Mouse (Mus musculus) hindbrain, embryonic 13.5 days (tissue): ENCODE measurements around the gene 2010111I01Rik. TPM values are rescaled to one million over a fixed set of nuclear protein-coding genes. Genes with fewer than 3 reads are reported as not detected.
"Not testable (repeated sequence)": the region's sequence is repeated elsewhere in the genome, so short reads cannot be mapped to it uniquely, and the experiment has no call there.

Experiments used
- ATAC-seq: fragments of 200-750 bp; cut with Nextera tagmentation; 2 replicates; pipeline ENCODE4 v1.8.0; 2017; ENCODE audit warnings: moderate TSS enrichment; ENCODE audit not compliant: low FRiP score
- H3K27ac ChIP-seq: fragments of 300-500 bp; sonication (generic); 2 replicates; pipeline ENCODE4 v1.5.1; 2015; ENCODE audit warnings: inconsistent platforms, mild to moderate bottlenecking, moderate library complexity
- H3K27me3 ChIP-seq: fragments of 300-500 bp; sonication (generic); 2 replicates; pipeline ENCODE4 v1.6.1; 2015; ENCODE audit warnings: mild to moderate bottlenecking, inconsistent platforms
- H3K36me3 ChIP-seq: fragments of 300-500 bp; sonication (generic); 2 replicates; pipeline ENCODE4 v1.6.1; 2015; ENCODE audit warnings: mild to moderate bottlenecking, inconsistent platforms
- H3K4me1 ChIP-seq: fragments of 300-500 bp; sonication (generic); replicated peaks from 2 replicates; pipeline ENCODE4 v1.6.1; 2015; ENCODE audit warnings: inconsistent platforms
- H3K4me2 ChIP-seq: fragments of 300-500 bp; sonication (generic); 2 replicates; pipeline ENCODE4 v1.6.1; 2015; ENCODE audit warnings: inconsistent platforms, mild to moderate bottlenecking, moderate library complexity
- H3K4me3 ChIP-seq: fragments of 300-500 bp; sonication (generic); 2 replicates; pipeline ENCODE4 v1.5.1; 2015; ENCODE audit warnings: mild to moderate bottlenecking, inconsistent platforms
- H3K9ac ChIP-seq: fragments of 300-500 bp; sonication (generic); 2 replicates; pipeline ENCODE4 v1.6.1; 2015; ENCODE audit warnings: mild to moderate bottlenecking, inconsistent platforms
- H3K9me3 ChIP-seq: fragments of 300-500 bp; sonication (generic); 2 replicates; pipeline ENCODE4 v1.6.1; 2016; ENCODE audit warnings: inconsistent platforms
- WGBS: fragments of 180-500 bp; shearing (Covaris S2); methylation state at CpG from one replicate; pipeline ENCODE4 v1.1.7; 2015; 5-methylcytosine and 5-hydroxymethylcytosine counted together
- polyA plus RNA-seq: library from polyadenylated mRNA; unstranded; fragments of >200 nt; fragmentation: Nextera tagmentation; extraction: Ambion mirVana; gene quantifications from 2 replicates; pipeline ENCODE4 v1.2.1, GENCODE M21; 2015

The 2010111I01Rik gene
- polyA plus RNA-seq, 1 experiment from 2014 or later, result 36.5 TPM

GRCm38 (mm10) chr13:63304799-63305159, 340.1 kb downstream of the 2010111I01Rik start:
- H3K4me3 ChIP-seq, result no peak overlapping the region
- H3K4me2 ChIP-seq, result no peak overlapping the region
- peaks cover 51% of the 10 kb centered on the region for H3K36me3 ChIP-seq
- ATAC-seq, result no peak
- peak overlapping the region; percentile 52; the same call in 1 of the 2 replicates for H3K27ac ChIP-seq
- no peaks in the 10 kb centered on the region for H3K27me3 ChIP-seq
- no peaks in the 10 kb centered on the region for H3K9me3 ChIP-seq
- 50% methylated on average over 3 of the region's 3 CpGs for WGBS
- H3K4me1 ChIP-seq, result peaks cover 35% of the 10 kb centered on the region
- H3K9ac ChIP-seq, result peak overlapping the region; percentile 53

- Histone ChIP-seq H3K4me3 (no peak overlapping the region), H3K36me3 (peaks cover 45% of the 10 kb centered on the region), H3K27ac (peak overlapping the region; percentile 52; the same call in 1 of the 2 replicates), H3K9me3 (no peaks in the 10 kb centered on the region), H3K27me3 (no peaks in the 10 kb centered on the region), H3K9ac (peak overlapping the region; percentile 53), H3K4me2 (no peak overlapping the region), H3K4me1 (peaks cover 35% of the 10 kb centered on the region)
- WGBS, result 35% methylated on average over 16 of the region's 16 CpGs
- peak; percentile 52 for ATAC-seq
Observed at GRCm38 (mm10) chr13:63305160-63306011, 340.7 kb downstream of the 2010111I01Rik start.

- Histone ChIP-seq H3K9ac (no peak overlapping the region), H3K27ac (no peak overlapping the region), H3K9me3 (no peaks in the 10 kb centered on the region), H3K4me2 (no peak overlapping the region), H3K27me3 (no peaks in the 10 kb centered on the region), H3K36me3 (peaks cover 34% of the 10 kb centered on the region), H3K4me3 (no peak overlapping the region), H3K4me1 (peaks cover 26% of the 10 kb centered on the region)
- ATAC-seq, result no peak; the same call in 1 of the 2 replicates
- 87% methylated on average over 5 of the region's 5 CpGs for WGBS
Observed at GRCm38 (mm10) chr13:63306768-63307167, 342.1 kb downstream of the 2010111I01Rik start.

- Histone ChIP-seq H3K27ac (no peak overlapping the region), H3K36me3 (peaks cover 16% of the 10 kb centered on the region), H3K27me3 (no peaks in the 10 kb centered on the region), H3K9me3 (no peaks in the 10 kb centered on the region), H3K9ac (no peak overlapping the region), H3K4me1 (peaks cover 21% of the 10 kb centered on the region), H3K4me2 (no peak overlapping the region), H3K4me3 (no peak overlapping the region)
- no peak for ATAC-seq
- 82% methylated on average over 3 of the region's 3 CpGs for WGBS
Observed at GRCm38 (mm10) chr13:63309563-63309962, 344.9 kb downstream of the 2010111I01Rik start.

- peaks cover 23% of the 10 kb centered on the region for H3K36me3 ChIP-seq
- ATAC-seq, result no peak
- H3K9me3 ChIP-seq, result no peaks in the 10 kb centered on the region
- no peak overlapping the region for H3K9ac ChIP-seq
- H3K4me3 ChIP-seq, result no peak overlapping the region
- no peak overlapping the region for H3K27ac ChIP-seq
- 81% methylated on average over 2 of the region's 2 CpGs for WGBS
- no peak overlapping the region for H3K4me2 ChIP-seq
- no peaks in the 10 kb centered on the region for H3K27me3 ChIP-seq
- peaks cover 6% of the 10 kb centered on the region; the same call in 1 of the 2 replicates for H3K4me1 ChIP-seq
Observed at GRCm38 (mm10) chr13:63311156-63311555, 346.5 kb downstream of the 2010111I01Rik start.

GRCm38 (mm10) chr13:63313247-63313646, 348.6 kb downstream of the 2010111I01Rik start:
- WGBS, result 97% methylated on average over 1 of the region's 1 CpGs
- H3K4me1 ChIP-seq, result peaks cover 14% of the 10 kb centered on the region
- no peaks in the 10 kb centered on the region for H3K9me3 ChIP-seq
- H3K4me2 ChIP-seq, result no peak overlapping the region
- no peak overlapping the region for H3K27ac ChIP-seq
- no peak for ATAC-seq
- H3K9ac ChIP-seq, result no peak overlapping the region
- H3K36me3 ChIP-seq, result peaks cover 31% of the 10 kb centered on the region
- H3K27me3 ChIP-seq, result no peaks in the 10 kb centered on the region
- no peak overlapping the region for H3K4me3 ChIP-seq

GRCm38 (mm10) chr13:63313748-63314607, 349.3 kb downstream of the 2010111I01Rik start:
- ATAC-seq, result no peak
- Histone ChIP-seq H3K36me3 (peaks cover 28% of the 10 kb centered on the region), H3K9me3 (no peaks in the 10 kb centered on the region), H3K4me1 (peaks cover 14% of the 10 kb centered on the region), H3K4me3 (no peak overlapping the region), H3K9ac (no peak overlapping the region), H3K27ac (no peak overlapping the region), H3K4me2 (no peak overlapping the region), H3K27me3 (no peaks in the 10 kb centered on the region)
- WGBS, result 89% methylated on average over 12 of the region's 12 CpGs

- Histone ChIP-seq H3K9ac (no peak overlapping the region), H3K4me3 (no peak overlapping the region), H3K27ac (no peak overlapping the region), H3K4me2 (no peak overlapping the region), H3K27me3 (no peaks in the 10 kb centered on the region), H3K4me1 (peaks cover 14% of the 10 kb centered on the region), H3K9me3 (no peaks in the 10 kb centered on the region), H3K36me3 (peaks cover 28% of the 10 kb centered on the region)
- ATAC-seq, result no peak
- WGBS, result 86% methylated on average over 4 of the region's 4 CpGs
Observed at GRCm38 (mm10) chr13:63314608-63314920, 349.9 kb downstream of the 2010111I01Rik start.

- not testable (repeated sequence) for H3K4me3 ChIP-seq, H3K9me3 ChIP-seq, H3K9ac ChIP-seq, H3K27me3 ChIP-seq, H3K27ac ChIP-seq, H3K4me2 ChIP-seq, ATAC-seq
- peaks cover 28% of the 10 kb centered on the region for H3K36me3 ChIP-seq
- WGBS, result 93% methylated on average over 4 of the region's 4 CpGs
- H3K4me1 ChIP-seq, result peaks cover 14% of the 10 kb centered on the region
Observed at GRCm38 (mm10) chr13:63315111-63315510, 350.4 kb downstream of the 2010111I01Rik start.

GRCm38 (mm10) chr13:63315777-63316176, 351.1 kb downstream of the 2010111I01Rik start:
- no peak for ATAC-seq
- Histone ChIP-seq H3K4me1 (peaks cover 14% of the 10 kb centered on the region), H3K9ac (no peak overlapping the region), H3K9me3 (no peaks in the 10 kb centered on the region), H3K27me3 (no peaks in the 10 kb centered on the region), H3K36me3 (peaks cover 28% of the 10 kb centered on the region), H3K27ac (no peak overlapping the region), H3K4me3 (no peak overlapping the region), H3K4me2 (no peak overlapping the region)
- WGBS, result 88% methylated on average over 6 of the region's 6 CpGs

- Histone ChIP-seq H3K4me3 (no peak overlapping the region), H3K9ac (no peak overlapping the region), H3K9me3 (no peaks in the 10 kb centered on the region), H3K27me3 (no peaks in the 10 kb centered on the region), H3K27ac (no peak overlapping the region), H3K36me3 (peaks cover 26% of the 10 kb centered on the region), H3K4me1 (peaks cover 14% of the 10 kb centered on the region), H3K4me2 (no peak overlapping the region)
- ATAC-seq, result no peak
- 93% methylated on average over 5 of the region's 5 CpGs for WGBS
Observed at GRCm38 (mm10) chr13:63316407-63316806, 351.7 kb downstream of the 2010111I01Rik start.

GRCm38 (mm10) chr13:63317681-63318104, 353.0 kb downstream of the 2010111I01Rik start:
- WGBS, result 51% methylated on average over 7 of the region's 7 CpGs
- H3K27ac ChIP-seq, result no peak overlapping the region
- no peak overlapping the region for H3K4me3 ChIP-seq
- no peak overlapping the region for H3K9ac ChIP-seq
- H3K9me3 ChIP-seq, result no peaks in the 10 kb centered on the region
- peaks cover 14% of the 10 kb centered on the region for H3K4me1 ChIP-seq
- no peaks in the 10 kb centered on the region for H3K27me3 ChIP-seq
- no peak overlapping the region for H3K4me2 ChIP-seq
- H3K36me3 ChIP-seq, result peaks cover 23% of the 10 kb centered on the region
- ATAC-seq, result peak; percentile 62; the same call in 1 of the 2 replicates
